Mouse (Mus musculus): Measurements from ENCODE around the gene Pald1. TPM values are rescaled to one million over a fixed set of nuclear protein-coding genes. Genes with fewer than 3 reads are reported as not detected.

Pald1 gene
- total and polyA plus RNA-seq, 2 experiments from 2014 or later = 16.8 to 25.2 TPM

GRCm38 (mm10) chr10:61312159-61312558 lies 71.2 kb downstream of the Pald1 start:
- no peak for TF ChIP-seq CTCF (IDR thresholded peaks at IDR 0.05)
- ATAC-seq (ENCODE audit: low FRiP score) = no peak
- no peaks in the 10 kb centered on the region for H3K4me1 ChIP-seq (ENCODE audit: insufficient read depth, low read length)
- no peaks in the 10 kb centered on the region for H3K27me3 ChIP-seq (ENCODE audit: insufficient read depth, low read length)
- H3K4me2 ChIP-seq (ENCODE audit: low read depth, low read length, poor library complexity, severe bottlenecking) = no peak overlapping the region
- no peaks in the 10 kb centered on the region for H3K36me3 ChIP-seq (ENCODE audit: insufficient read depth, low read length)
- no peak for DNase-seq (ENCODE audit: low spot score)
- H3K9me3 ChIP-seq (ENCODE audit: low read length) = no peaks in the 10 kb centered on the region
- no peak overlapping the region for H3K27ac ChIP-seq (ENCODE audit: low read depth, low read length)
- H3K4me3 ChIP-seq (ENCODE audit: low read depth, low read length) = no peak overlapping the region
- 85% methylated on average over 6 of the region's 6 CpGs for WGBS
- H3K9ac ChIP-seq (replicated peaks; ENCODE audit: low read length, poor library complexity, severe bottlenecking) = no peak overlapping the region

GRCm38 (mm10) chr10:61308706-61309320 lies 74.5 kb downstream of the Pald1 start:
- Histone ChIP-seq H3K36me3 (ENCODE audit: insufficient read depth, low read length) (no peaks in the 10 kb centered on the region), H3K9me3 (ENCODE audit: low read length) (no peaks in the 10 kb centered on the region), H3K9ac (replicated peaks; ENCODE audit: low read length, poor library complexity, severe bottlenecking) (no peak overlapping the region), H3K27ac (ENCODE audit: low read depth, low read length) (no peak overlapping the region), H3K27me3 (ENCODE audit: insufficient read depth, low read length) (no peaks in the 10 kb centered on the region), H3K4me2 (ENCODE audit: low read depth, low read length, poor library complexity, severe bottlenecking) (no peak overlapping the region), H3K4me1 (ENCODE audit: insufficient read depth, low read length) (no peaks in the 10 kb centered on the region), H3K4me3 (ENCODE audit: low read depth, low read length) (no peak overlapping the region)
- TF ChIP-seq CTCF (IDR thresholded peaks at IDR 0.05) = no peak
- DNase-seq (ENCODE audit: low spot score) = no peak
- WGBS = 60% methylated on average over 12 of the region's 12 CpGs
- ATAC-seq (ENCODE audit: low FRiP score) = no peak

GRCm38 (mm10) chr10:61305928-61306590 lies 77.3 kb downstream of the Pald1 start:
- TF ChIP-seq CTCF (IDR thresholded peaks at IDR 0.05) = no peak
- H3K27me3 ChIP-seq (ENCODE audit: insufficient read depth, low read length) = no peaks in the 10 kb centered on the region
- H3K4me1 ChIP-seq (ENCODE audit: insufficient read depth, low read length) = no peaks in the 10 kb centered on the region
- ATAC-seq (ENCODE audit: low FRiP score) = no peak
- H3K4me3 ChIP-seq (ENCODE audit: low read depth, low read length) = no peak overlapping the region
- no peaks in the 10 kb centered on the region for H3K36me3 ChIP-seq (ENCODE audit: insufficient read depth, low read length)
- WGBS = 86% methylated on average over 13 of the region's 13 CpGs
- no peak for DNase-seq (ENCODE audit: low spot score)
- H3K27ac ChIP-seq (ENCODE audit: low read depth, low read length) = no peak overlapping the region
- H3K9me3 ChIP-seq (ENCODE audit: low read length) = no peaks in the 10 kb centered on the region
- H3K4me2 ChIP-seq (ENCODE audit: low read depth, low read length, poor library complexity, severe bottlenecking) = no peak overlapping the region
- no peak overlapping the region for H3K9ac ChIP-seq (replicated peaks; ENCODE audit: low read length, poor library complexity, severe bottlenecking)

- Histone ChIP-seq H3K9me3 (ENCODE audit: low read length) (no peaks in the 10 kb centered on the region), H3K4me3 (ENCODE audit: low read depth, low read length) (no peak overlapping the region), H3K27me3 (ENCODE audit: insufficient read depth, low read length) (no peaks in the 10 kb centered on the region), H3K27ac (ENCODE audit: low read depth, low read length) (no peak overlapping the region), H3K4me1 (ENCODE audit: insufficient read depth, low read length) (no peaks in the 10 kb centered on the region), H3K4me2 (ENCODE audit: low read depth, low read length, poor library complexity, severe bottlenecking) (no peak overlapping the region), H3K36me3 (ENCODE audit: insufficient read depth, low read length) (no peaks in the 10 kb centered on the region), H3K9ac (replicated peaks; ENCODE audit: low read length, poor library complexity, severe bottlenecking) (no peak overlapping the region)
- peak; percentile 29 for DNase-seq (ENCODE audit: low spot score)
- TF ChIP-seq CTCF (IDR thresholded peaks at IDR 0.05) = no peak
- 62% methylated on average over 6 of the region's 6 CpGs for whole genome bisulfite sequencing
- no peak for ATAC-seq (ENCODE audit: low FRiP score)
Measured at GRCm38 (mm10) chr10:61304046-61304445, 79.3 kb downstream of the Pald1 start.

GRCm38 (mm10) chr10:61300996-61301395 lies 82.3 kb downstream of the Pald1 start:
- Histone ChIP-seq H3K9me3 (ENCODE audit: low read length) (no peaks in the 10 kb centered on the region), H3K4me3 (ENCODE audit: low read depth, low read length) (no peak overlapping the region), H3K9ac (replicated peaks; ENCODE audit: low read length, poor library complexity, severe bottlenecking) (no peak overlapping the region), H3K27ac (ENCODE audit: low read depth, low read length) (no peak overlapping the region), H3K4me2 (ENCODE audit: low read depth, low read length, poor library complexity, severe bottlenecking) (no peak overlapping the region), H3K36me3 (ENCODE audit: insufficient read depth, low read length) (no peaks in the 10 kb centered on the region), H3K27me3 (ENCODE audit: insufficient read depth, low read length) (no peaks in the 10 kb centered on the region), H3K4me1 (ENCODE audit: insufficient read depth, low read length) (no peaks in the 10 kb centered on the region)
- DNase-seq (ENCODE audit: low spot score) = no peak
- WGBS = 84% methylated on average over 3 of the region's 3 CpGs
- no peak for TF ChIP-seq CTCF (IDR thresholded peaks at IDR 0.05)
- no peak for ATAC-seq (ENCODE audit: low FRiP score)

GRCm38 (mm10) chr10:61297477-61297876 lies 85.9 kb downstream of the Pald1 start, which contains the start of gene Prf1:
Prf1 (plus strand) TSS chr10:61297833.
- Histone ChIP-seq H3K27me3 (ENCODE audit: insufficient read depth, low read length) (no peaks in the 10 kb centered on the region), H3K9me3 (ENCODE audit: low read length) (no peaks in the 10 kb centered on the region), H3K27ac (ENCODE audit: low read depth, low read length) (no peak within 1 kb of the TSS), H3K9ac (replicated peaks; ENCODE audit: low read length, poor library complexity, severe bottlenecking) (no peak within 1 kb of the TSS), H3K4me3 (ENCODE audit: low read depth, low read length) (no peak within 1 kb of the TSS), H3K4me2 (ENCODE audit: low read depth, low read length, poor library complexity, severe bottlenecking) (no peak within 1 kb of the TSS), H3K36me3 (ENCODE audit: insufficient read depth, low read length) (no peaks in the 10 kb centered on the region), H3K4me1 (ENCODE audit: insufficient read depth, low read length) (no peaks in the 10 kb centered on the region)
- DNase-seq (ENCODE audit: low spot score) = no peak
- ATAC-seq (ENCODE audit: low FRiP score) = no peak
- WGBS = 91% methylated on average over 7 of the region's 7 CpGs
- no peak for TF ChIP-seq CTCF (IDR thresholded peaks at IDR 0.05)
